8 mouse cellular contexts compared by ENCODE assay signal in genomic region chr17:65252160-65252559, GRCm38 (mm10).
DNase-seq lines count a peak whose midpoint lies in the region; ATAC-seq and TF ChIP-seq lines count a peak whose summit lies in the region.
"Had no signal": no experiment of that assay in that cellular context is flagged by ENCODE, and none has a peak within 500 bp of the region (broad histone marks: within the 10 kb centered on the region; RNA-seq: fewer than 3 reads in every experiment).

No protein-coding gene starts in this region.

- peak; percentile 29 for DNase-seq in gastrocnemius, adult 2 months
- no peak for DNase-seq in gastrocnemius, adult 8-10 months (ENCODE audit: low spot score in 2 of 2)
- DNase-seq in liver, postnatal 0 days = no peak
- DNase-seq in liver, embryonic 11.5 days (ENCODE audit: low spot score) = no peak
- DNase-seq in R1 (ENCODE audit: low read depth, low spot score) = peak; percentile 45
- peak; percentile 6 to 52 for DNase-seq in kidney, postnatal 36 days

- no peaks in the 10 kb centered on the region for H3K4me1 ChIP-seq in liver, postnatal 0 days (ENCODE audit: insufficient read depth)
- no peaks in the 10 kb centered on the region for H3K4me1 ChIP-seq in liver, embryonic 11.5 days (replicated peaks; ENCODE audit: control insufficient read depth, insufficient read depth, low read length)
- H3K4me1 ChIP-seq: lung, embryonic 15.5 days had no signal

- H3K4me2 ChIP-seq in liver, postnatal 0 days (ENCODE audit: low read depth, low read length) = no peak overlapping the region
- H3K4me2 ChIP-seq in liver, embryonic 11.5 days = no peak overlapping the region
- H3K4me2 ChIP-seq: lung, embryonic 15.5 days had no signal

- no peak overlapping the region for H3K9ac ChIP-seq in liver, postnatal 0 days (replicated peaks)
- no peak overlapping the region for H3K9ac ChIP-seq in liver, embryonic 11.5 days (ENCODE audit: low read depth, low read length)
- H3K9ac ChIP-seq: lung, embryonic 15.5 days had no signal

- 57% methylated on average over 2 of the region's 2 CpGs for WGBS in liver, postnatal 0 days (ENCODE audit: insufficient replicate concordance)
- WGBS in liver, embryonic 11.5 days = 66% methylated on average over 2 of the region's 2 CpGs

- ATAC-seq in liver, postnatal 0 days = no peak
- ATAC-seq in liver, embryonic 11.5 days (replicated peaks; ENCODE audit: low FRiP score) = no peak
- ATAC-seq in monocyte, adult 5-6 weeks (replicated peaks; ENCODE audit: insufficient number of reproducible peaks, low FRiP score, low TSS enrichment, poor library complexity, severe bottlenecking) = no peak

- no peak overlapping the region for H3K4me3 ChIP-seq in gastrocnemius, adult 2 months
- no peak overlapping the region for H3K4me3 ChIP-seq in liver, postnatal 0 days (ENCODE audit: low read depth, low read length)
- H3K4me3 ChIP-seq in liver, embryonic 11.5 days (ENCODE audit: low read depth, low read length) = no peak overlapping the region
- H3K4me3 ChIP-seq: lung, embryonic 15.5 days had no signal

- no peaks in the 10 kb centered on the region for H3K9me3 ChIP-seq in liver, postnatal 0 days (ENCODE audit: low read length)
- peaks cover 3% of the 10 kb centered on the region; the same call in 1 of the 2 replicates for H3K9me3 ChIP-seq in liver, embryonic 11.5 days (ENCODE audit: control insufficient read depth, low read length)
- H3K9me3 ChIP-seq: lung, embryonic 15.5 days had no signal

- no peak for TF ChIP-seq EP300 in liver, postnatal 0 days (IDR thresholded peaks at IDR 0.05; ENCODE audit: low read depth)

- peak; percentile 61 for TF ChIP-seq CTCF in gastrocnemius, adult 2 months (IDR thresholded peaks at IDR 0.05)
- TF ChIP-seq CTCF in liver, postnatal 0 days (IDR thresholded peaks at IDR 0.05; ENCODE audit: low read depth) = peak; percentile 21; the same call in 1 of the 2 replicates

- no peaks in the 10 kb centered on the region for H3K27me3 ChIP-seq in liver, postnatal 0 days (ENCODE audit: insufficient read depth, low read length)
- H3K27me3 ChIP-seq in liver, embryonic 11.5 days (replicated peaks; ENCODE audit: control insufficient read depth, insufficient read depth, low read length) = no peaks in the 10 kb centered on the region
- H3K27me3 ChIP-seq: lung, embryonic 15.5 days had no signal

- intact Hi-C loops in gastrocnemius, adult 2 months (cut with DNase I) = loop anchor here (5.0 kb wide), 1 partner anchor 180 kb away; no protein-coding TSS in a partner anchor

- no peak overlapping the region for H3K27ac ChIP-seq in gastrocnemius, adult 2 months
- H3K27ac ChIP-seq in liver, postnatal 0 days (ENCODE audit: low read depth) = no peak overlapping the region
- no peak overlapping the region for H3K27ac ChIP-seq in liver, embryonic 11.5 days (ENCODE audit: low read depth, low read length)
- H3K27ac ChIP-seq: lung, embryonic 15.5 days had no signal

- no peaks in the 10 kb centered on the region for H3K36me3 ChIP-seq in liver, postnatal 0 days (replicated peaks; ENCODE audit: insufficient read depth, low read length)
- H3K36me3 ChIP-seq in liver, embryonic 11.5 days (ENCODE audit: control insufficient read depth, insufficient read depth, low read length) = no peaks in the 10 kb centered on the region
- H3K36me3 ChIP-seq: lung, embryonic 15.5 days had no signal

Comparison
In these comparisons a context has a peak if more than half of its experiments do, and no peak if none do; other contexts are left out.
1. DNase-seq: peak in gastrocnemius, adult 2 months (single experiment), R1 (single experiment) and kidney, postnatal 36 days (2 of 2); none in gastrocnemius, adult 8-10 months (0 of 2), liver, postnatal 0 days (single experiment) and liver, embryonic 11.5 days (single experiment).